In the genomic region with DNA sequence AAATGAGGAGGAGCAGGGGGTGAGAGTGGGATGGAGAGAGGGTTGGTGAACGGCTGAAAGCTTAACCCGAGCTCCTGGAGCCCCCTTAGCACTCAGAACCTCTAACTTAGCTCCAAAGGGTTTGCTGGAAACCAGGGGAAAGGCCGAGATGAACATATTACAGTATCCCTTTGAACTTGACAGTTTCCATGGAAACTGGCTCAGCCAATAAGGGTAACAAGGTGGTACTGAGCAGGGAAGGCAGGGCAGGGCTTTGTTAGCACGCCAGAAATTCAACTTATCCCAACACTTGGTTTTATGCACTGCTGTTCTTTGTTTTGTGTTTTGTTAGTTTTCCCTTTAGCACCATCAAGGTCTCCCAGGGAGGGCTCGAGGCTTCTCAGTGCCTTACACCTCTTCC, we compare ENCODE assay signal across 10 mouse cellular contexts.
DNase-seq lines count a peak whose midpoint lies in the region; ATAC-seq lines count a peak whose summit lies in the region.
"Had no signal": no experiment of that assay in that cellular context is flagged by ENCODE, and none has a peak within 500 bp of the region (broad histone marks: within the 10 kb centered on the region; RNA-seq: fewer than 3 reads in every experiment).

No protein-coding gene starts in this region.

- 0 out of 2 replicates have a peak, but pooled peaks cover 1% of the 10 kb centered on the region for H3K36me3 ChIP-seq in forebrain, embryonic 12.5 days (replicated peaks)
- H3K36me3 ChIP-seq in hindbrain, embryonic 15.5 days: no peaks in the 10 kb centered on the region
- no peaks in the 10 kb centered on the region for H3K36me3 ChIP-seq in midbrain, embryonic 15.5 days (replicated peaks)

- H3K4me2 ChIP-seq in forebrain, embryonic 12.5 days: 0 out of 2 replicates have a peak overlapping the region, but pooled peaks have one; percentile 6
- peak overlapping the region; percentile 27 for H3K4me2 ChIP-seq in hindbrain, embryonic 15.5 days
- H3K4me2 ChIP-seq in midbrain, embryonic 15.5 days: peak overlapping the region; percentile 38
- H3K4me2 ChIP-seq: kidney, embryonic 15.5 days had no signal

- no peak overlapping the region for H3K4me3 ChIP-seq in forebrain, embryonic 12.5 days (replicated peaks)
- H3K4me3 ChIP-seq in hindbrain, embryonic 15.5 days: no peak overlapping the region
- 0 out of 2 replicates have a peak overlapping the region, but pooled peaks have one; percentile 3 for H3K4me3 ChIP-seq in midbrain, embryonic 15.5 days
- H3K4me3 ChIP-seq: kidney, embryonic 15.5 days had no signal

- H3K27me3 ChIP-seq in forebrain, embryonic 12.5 days: no peaks in the 10 kb centered on the region
- no peaks in the 10 kb centered on the region for H3K27me3 ChIP-seq in hindbrain, embryonic 15.5 days
- H3K27me3 ChIP-seq in midbrain, embryonic 15.5 days (replicated peaks): no peaks in the 10 kb centered on the region
- H3K27me3 ChIP-seq: kidney, embryonic 15.5 days had no signal

- peaks cover 62% of the 10 kb centered on the region for H3K4me1 ChIP-seq in forebrain, embryonic 12.5 days
- H3K4me1 ChIP-seq in hindbrain, embryonic 15.5 days (replicated peaks): peaks cover 64% of the 10 kb centered on the region
- H3K4me1 ChIP-seq in midbrain, embryonic 15.5 days: peaks cover 67% of the 10 kb centered on the region

- DNase-seq in ZHBTc4 (ENCODE audit: low read depth, low spot score): peak; percentile 25
- DNase-seq in lung, postnatal 14 days: no peak
- no peak for DNase-seq in right cerebral cortex, postnatal 10 days (ENCODE audit: low spot score in 2 of 2)
- no peak for DNase-seq in gastrocnemius, postnatal 4 days (ENCODE audit: low spot score in 2 of 2)
- DNase-seq: heart, postnatal 4 days; liver had no signal

- peak overlapping the region; percentile 78 for H3K27ac ChIP-seq in forebrain, embryonic 12.5 days
- peak overlapping the region; percentile 78 for H3K27ac ChIP-seq in hindbrain, embryonic 15.5 days (replicated peaks)
- H3K27ac ChIP-seq in midbrain, embryonic 15.5 days: peak overlapping the region; percentile 92
- H3K27ac ChIP-seq: kidney, embryonic 15.5 days had no signal

- 14% methylated on average over 5 of the region's 5 CpGs for WGBS in forebrain, embryonic 12.5 days
- WGBS in hindbrain, embryonic 15.5 days: 14% methylated on average over 5 of the region's 5 CpGs
- 12% methylated on average over 5 of the region's 5 CpGs for WGBS in midbrain, embryonic 15.5 days

- H3K9ac ChIP-seq in forebrain, embryonic 12.5 days: no peak overlapping the region
- H3K9ac ChIP-seq in hindbrain, embryonic 15.5 days: no peak overlapping the region
- H3K9ac ChIP-seq in midbrain, embryonic 15.5 days: peak overlapping the region; percentile 28; the same call in 1 of the 2 replicates
- H3K9ac ChIP-seq: kidney, embryonic 15.5 days had no signal

- ATAC-seq in forebrain, embryonic 12.5 days (ENCODE audit: low FRiP score): no peak
- peak; percentile 14; the same call in 1 of the 2 replicates for ATAC-seq in hindbrain, embryonic 15.5 days (ENCODE audit: low FRiP score, low read depth)
- peak; percentile 62 for ATAC-seq in midbrain, embryonic 15.5 days (replicated peaks)

- no peaks in the 10 kb centered on the region for H3K9me3 ChIP-seq in forebrain, embryonic 12.5 days
- no peaks in the 10 kb centered on the region for H3K9me3 ChIP-seq in hindbrain, embryonic 15.5 days
- no peaks in the 10 kb centered on the region for H3K9me3 ChIP-seq in midbrain, embryonic 15.5 days
- H3K9me3 ChIP-seq: kidney, embryonic 15.5 days had no signal
